Mouse (Mus musculus): Measurements from ENCODE around the gene Slc44a2.

DNA sequence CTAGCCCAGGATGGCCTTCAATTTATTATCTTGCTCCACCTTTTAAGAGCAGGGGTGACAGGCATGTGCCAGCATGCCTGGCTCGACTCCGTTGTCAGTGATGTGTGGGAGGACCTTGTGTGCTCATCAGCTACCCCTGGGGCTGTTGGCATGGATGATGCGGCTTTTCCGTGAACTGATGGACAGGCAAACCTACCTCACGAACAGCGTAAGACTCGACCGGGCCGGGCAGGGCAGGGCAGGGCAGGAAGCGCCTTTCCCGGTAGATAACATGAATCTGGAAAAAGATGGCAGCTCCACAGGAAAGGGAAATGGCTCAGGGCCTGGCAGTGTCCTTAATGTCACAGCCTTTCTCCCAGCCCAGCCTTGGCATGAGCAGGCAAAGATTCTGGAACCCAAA is 3.8 kb downstream of the Slc44a2 start:
- no peak for TF ChIP-seq HCFC1 (IDR thresholded peaks at IDR 0.05; ENCODE audit: low read depth, low read length)
- no peak for TF ChIP-seq ETS1 (conservative IDR thresholded peaks at IDR 0.05; ENCODE audit: low read depth, low read length)
- no peak for TF ChIP-seq SMC3 (IDR thresholded peaks at IDR 0.05; ENCODE audit: low read depth, low read length)
- no peak for TF ChIP-seq POLR2A (IDR thresholded peaks at IDR 0.05; ENCODE audit: low read depth, low read length)
- TF ChIP-seq CTCF (conservative IDR thresholded peaks at IDR 0.05 in 1 of 2, IDR thresholded peaks at IDR 0.05 in 1 of 2; ENCODE audit: low read depth in 2 of 2, low read length in 2 of 2) = no peak

Measured in CH12.LX (cell line).